Mouse (Mus musculus): Measurements from ENCODE around the gene Olfr49.

GRCm38 (mm10) chr14:54265951-54266350, 18.8 kb downstream of the Olfr49 start:
- TF ChIP-seq POLR2A (IDR thresholded peaks at IDR 0.05; ENCODE audit: low read depth, low read length) = no peak
- TF ChIP-seq CTCF (IDR thresholded peaks at IDR 0.05; ENCODE audit: extremely low read depth, insufficient read length, insufficient replicate concordance, low read depth, low read length) = no peak

All from small intestine, adult 2 months (tissue).